Mouse (Mus musculus): ENCODE data around the gene Camkv.

Gene Camkv

GRCm38 (mm10) chr9:107923956-107924355 is 11.5 kb upstream of the Camkv start:
- DNase-seq: no peak

DNA sequence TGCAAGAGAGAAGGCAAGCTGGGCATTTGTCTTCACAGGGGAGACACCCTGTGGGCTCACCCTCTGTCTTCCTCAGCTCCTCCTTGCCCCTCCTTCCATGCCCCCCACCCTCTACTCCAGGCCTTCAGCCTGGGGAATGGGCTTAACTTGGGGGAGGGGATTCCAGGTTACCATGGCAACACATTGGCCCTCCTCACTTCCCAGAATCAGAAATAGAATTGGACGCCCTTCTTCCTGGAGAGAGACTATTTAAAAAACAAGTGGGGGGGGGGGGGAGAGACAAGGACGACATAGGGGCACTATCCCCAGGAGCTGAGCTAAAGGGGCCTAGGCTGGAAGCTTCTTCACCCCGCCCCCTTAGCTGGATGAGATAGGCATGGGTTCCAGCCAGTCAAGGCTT is 10.2 kb upstream of the Camkv start:
- no peak for DNase-seq

- DNase-seq: no peak
These were observed 8.5 kb upstream of the Camkv start for GRCm38 (mm10) chr9:107926920-107927420.

- DNase-seq: no peak
These were observed 7.7 kb upstream of the Camkv start for GRCm38 (mm10) chr9:107927749-107928148.

DNA sequence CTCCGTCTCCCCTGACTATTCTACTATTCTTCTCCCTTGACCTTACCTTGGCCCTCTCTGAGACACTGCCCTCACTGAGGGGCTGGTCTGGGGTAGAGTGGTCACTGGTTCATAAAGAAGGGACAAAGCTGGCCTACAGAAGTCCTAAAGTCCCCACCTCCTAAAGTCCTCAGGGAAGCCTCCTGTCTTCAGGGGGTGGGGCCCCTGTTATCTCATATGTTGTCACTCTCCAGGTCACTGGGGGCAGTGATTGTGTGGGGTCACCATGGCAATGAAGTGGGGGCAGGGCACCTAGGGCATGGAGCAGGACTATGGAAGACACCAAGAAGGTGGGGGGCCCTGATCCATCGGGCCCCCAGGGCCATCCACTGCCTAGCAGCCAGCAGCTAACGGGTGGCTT is 7.3 kb upstream of the Camkv start, which contains the start of gene Actl11:
Gene Actl11, plus strand, starts transcription at position 301 of the 400 bp plus-strand sequence.
- DNase-seq: no peak

DNA sequence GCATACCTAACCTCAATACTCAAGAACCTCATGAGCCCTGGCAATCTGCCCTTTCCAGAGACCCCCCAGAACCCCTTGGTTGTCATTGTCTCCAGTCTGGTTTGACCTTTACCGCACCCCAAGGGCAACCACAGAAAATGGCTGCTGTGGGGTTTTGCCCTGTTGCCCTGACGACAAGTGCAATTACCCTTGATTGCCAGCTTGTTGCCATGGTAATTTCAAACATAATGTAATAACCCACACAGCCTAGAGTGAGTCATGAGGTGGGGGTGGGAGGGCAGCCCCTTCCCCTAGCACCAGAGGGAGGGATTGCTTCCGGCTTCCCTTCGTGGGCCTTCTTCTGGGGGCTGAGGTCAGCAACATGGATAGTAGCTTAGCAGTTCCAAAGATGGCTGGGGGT is 3.3 kb upstream of the Camkv start:
- DNase-seq: no peak

DNA sequence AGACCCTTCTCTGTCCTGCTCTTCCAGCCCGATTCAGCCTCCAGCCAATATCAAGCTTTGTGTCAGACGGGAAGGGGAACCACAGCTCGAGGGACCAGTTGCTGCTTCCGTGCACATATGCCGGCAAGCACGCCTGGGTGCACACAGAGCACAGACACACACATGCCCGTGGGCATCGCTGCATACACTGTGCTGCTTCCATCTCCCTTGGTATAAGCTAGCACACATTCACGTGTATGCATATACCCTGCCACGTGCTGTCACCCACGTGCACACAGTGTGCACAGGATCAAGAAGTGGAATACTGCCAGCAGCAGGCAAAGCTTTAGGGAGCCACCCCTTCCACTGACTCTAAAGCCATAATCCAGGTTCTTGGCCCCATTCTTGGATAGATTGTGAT is 1.3 kb upstream of the Camkv start:
- DNase-seq: peak; percentile 7 to 16

- peak; percentile 57 to 59 for DNase-seq
These were observed 328 bp downstream of the Camkv start for GRCm38 (mm10) chr9:107935790-107936214.

DNA sequence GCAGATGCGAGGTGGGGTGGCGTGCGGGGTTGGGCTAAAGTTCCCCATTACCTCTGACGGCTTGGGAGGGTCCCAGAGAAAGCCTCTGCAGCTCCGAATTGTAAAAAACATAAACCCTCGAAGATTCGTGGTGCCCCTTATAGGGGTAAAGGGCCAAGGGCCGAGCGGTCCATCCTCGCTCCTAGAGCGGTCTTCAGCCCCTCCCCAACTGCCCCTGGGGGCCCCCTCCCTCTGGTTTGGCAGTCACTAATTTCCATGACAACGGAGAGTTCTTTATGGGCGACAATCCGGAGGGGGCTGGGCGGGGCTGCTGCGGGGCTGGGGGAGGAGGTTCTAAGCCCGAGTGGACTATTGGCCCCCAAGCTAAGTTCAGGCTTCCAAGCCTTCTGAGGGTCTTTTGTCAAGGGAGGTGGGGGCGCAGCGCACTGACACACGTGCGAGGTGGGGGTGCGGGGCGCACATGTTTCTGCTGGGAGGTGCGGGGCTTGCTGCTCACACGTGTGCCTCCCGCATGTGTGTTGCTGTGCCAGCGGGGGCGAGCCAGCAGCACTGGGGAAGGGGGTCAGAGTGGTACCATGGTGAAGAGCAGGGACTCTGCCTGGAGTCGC is 845 bp downstream of the Camkv start:
- peak in 1 of 2 experiments; percentile 10 for DNase-seq

- no peak for DNase-seq
These were observed 1.4 kb downstream of the Camkv start for GRCm38 (mm10) chr9:107936831-107937230.

GRCm38 (mm10) chr9:107947241-107948194 is 12.0 kb downstream of the Camkv start:
- DNase-seq: no peak

GRCm38 (mm10) chr9:107949184-107949921 is 13.9 kb downstream of the Camkv start:
- peak in 1 of 2 experiments; percentile 12 for DNase-seq

- no peak for DNase-seq
These were observed 14.4 kb downstream of the Camkv start, which contains the start of gene Traip for GRCm38 (mm10) chr9:107949922-107950235. Gene Traip, plus strand, starts transcription at chr9:107950136.

- peak; percentile 85 to 86 for DNase-seq
These were observed 15.2 kb downstream of the Camkv start for GRCm38 (mm10) chr9:107950460-107951355.

DNA sequence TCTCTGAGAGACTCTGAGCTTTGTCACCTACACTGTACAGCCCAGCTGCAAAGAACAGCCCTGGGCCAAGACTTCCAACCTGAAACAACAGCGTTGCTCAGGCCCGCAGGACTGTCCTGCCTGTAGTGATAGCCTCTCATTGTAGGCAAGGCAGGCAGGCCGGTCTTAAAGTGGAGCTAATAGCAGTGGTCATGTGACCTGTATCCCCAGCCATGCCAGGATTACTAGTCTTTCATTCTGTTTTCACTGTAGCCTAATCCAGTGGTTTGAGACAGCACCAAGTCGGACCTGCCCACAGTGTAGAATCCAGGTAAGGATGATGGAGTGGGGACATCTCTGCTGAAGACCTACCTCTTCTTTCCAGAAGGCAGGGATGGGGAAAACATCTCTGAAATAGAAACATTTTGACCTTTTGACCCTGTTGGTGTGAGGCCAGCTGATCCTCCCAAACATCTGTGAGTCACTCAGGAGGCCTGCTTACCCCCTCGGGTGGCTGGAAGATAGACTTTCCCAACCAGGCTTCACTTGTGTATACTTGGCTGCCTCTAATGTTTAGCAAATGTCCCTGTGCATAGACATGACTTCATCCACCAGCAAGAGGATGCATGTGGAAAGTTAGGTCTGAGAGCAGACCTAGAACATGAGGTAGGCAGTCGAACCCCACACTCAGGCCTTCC is 20.3 kb downstream of the Camkv start:
- no peak for DNase-seq

DNA sequence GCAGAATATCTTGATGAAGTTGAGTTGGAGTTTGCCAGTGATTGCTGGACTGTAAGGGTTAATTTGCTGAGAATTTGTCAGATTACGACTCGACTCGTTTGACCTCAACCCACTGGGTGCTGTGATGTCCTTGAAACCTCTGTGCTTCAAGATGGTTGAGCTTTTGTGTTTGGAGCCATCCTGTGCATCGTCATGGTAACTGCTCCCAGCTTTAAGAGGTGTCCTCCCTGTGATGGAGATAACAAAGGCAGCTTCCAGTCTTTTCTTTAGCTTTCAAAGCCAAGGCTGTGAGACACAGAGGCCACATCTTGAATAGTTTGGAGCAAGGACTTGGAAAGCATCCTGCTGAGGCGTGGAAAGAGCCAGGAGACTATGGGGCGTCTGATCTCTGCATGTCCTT is 21.7 kb downstream of the Camkv start:
- no peak for DNase-seq

DNA sequence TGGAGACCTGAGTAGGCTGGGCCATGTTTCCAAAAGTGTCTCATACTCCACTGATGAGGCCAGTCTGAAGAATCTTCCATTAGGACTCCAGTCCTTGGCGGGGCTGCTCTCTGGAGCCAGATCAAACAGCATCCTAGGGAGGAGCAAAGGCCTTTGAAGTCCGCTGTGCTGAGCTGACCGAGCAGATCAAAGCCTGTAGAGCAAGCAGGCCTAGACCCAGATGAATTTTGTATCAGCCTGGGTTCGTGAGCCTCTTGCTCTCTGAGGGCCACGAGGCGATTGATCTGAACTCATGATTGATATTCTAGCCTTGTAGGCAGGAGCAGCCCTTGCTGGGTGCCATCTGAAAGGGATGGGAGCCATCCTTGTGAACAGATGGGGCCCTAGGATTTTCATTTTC is 24.4 kb downstream of the Camkv start:
- DNase-seq: no peak

- peak; percentile 32 to 42 for DNase-seq
These were observed 25.5 kb downstream of the Camkv start for GRCm38 (mm10) chr9:107960928-107961327.

GRCm38 (mm10) chr9:107961351-107961762 is 25.9 kb downstream of the Camkv start:
- no peak for DNase-seq

DNA sequence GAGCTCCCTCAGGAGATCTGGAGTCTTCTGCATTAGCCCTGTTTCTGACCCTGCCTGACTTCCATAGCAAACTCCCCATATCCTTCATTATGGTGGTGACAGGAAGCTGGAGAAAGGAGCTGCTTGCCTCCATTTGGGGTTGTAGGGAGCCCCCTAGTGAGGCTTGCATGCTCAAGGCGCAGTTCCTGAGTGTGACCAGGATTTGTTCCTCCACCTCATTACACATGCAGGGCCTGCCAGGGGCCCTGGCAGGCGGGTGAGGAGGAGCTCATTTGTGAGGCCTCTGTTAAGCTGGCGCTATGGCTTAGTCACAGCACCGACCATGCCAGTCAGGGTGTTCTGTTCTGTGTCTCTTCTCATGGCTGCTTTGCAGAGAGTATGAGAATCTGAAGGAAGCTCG is 26.4 kb downstream of the Camkv start:
- DNase-seq: no peak

DNA sequence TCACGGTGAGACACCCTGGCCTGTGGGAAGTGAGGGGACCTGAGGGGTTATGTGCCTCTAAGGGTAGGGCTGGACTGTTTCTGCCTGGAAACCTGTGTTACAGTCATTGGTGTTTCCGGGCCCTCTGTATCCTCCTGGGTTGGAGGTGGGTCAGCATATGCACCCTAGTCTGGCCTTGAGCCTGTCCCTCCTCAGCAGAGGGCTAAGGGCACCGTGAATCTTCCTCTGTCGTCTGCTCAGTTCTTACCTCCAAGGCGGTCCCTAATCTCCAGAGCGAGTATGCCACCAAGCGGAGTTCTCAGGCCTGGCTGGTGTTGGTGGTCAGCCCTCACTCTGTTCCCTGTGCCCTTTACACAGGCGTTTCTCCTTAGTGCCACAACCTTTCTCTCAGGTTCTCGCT is 27.4 kb downstream of the Camkv start:
- DNase-seq: no peak

DNA sequence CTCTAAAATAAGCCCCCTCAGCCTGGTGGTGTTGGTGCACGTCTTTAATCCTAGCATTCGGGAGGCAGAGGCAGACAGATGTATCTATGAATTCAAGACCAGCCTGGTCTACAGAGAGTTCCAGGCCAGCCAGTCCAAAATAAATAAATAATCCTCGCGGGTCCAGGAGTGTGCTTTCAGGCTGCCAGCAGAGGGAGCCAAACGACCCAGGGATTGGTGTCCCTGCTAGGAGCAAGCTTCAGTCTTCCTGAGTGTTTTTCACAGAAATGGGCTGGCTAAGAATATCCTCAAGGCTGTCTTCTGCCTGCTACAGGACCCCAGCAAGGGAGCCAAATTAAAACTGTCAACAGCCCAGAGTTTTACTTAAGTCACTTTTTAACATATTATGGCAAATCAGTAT is 28.2 kb downstream of the Camkv start:
- peak; percentile 80 to 81 for DNase-seq

All from B cell, adult 2 months (primary cell).